Mouse (Mus musculus) testis, adult 2 months (tissue): ENCODE results near the gene Agl. TPM values are rescaled to one million over a fixed set of nuclear protein-coding genes. Genes with fewer than 3 reads are reported as not detected.
A peak's percentile ranks its signal among the peaks of the same experiment; 100 is the strongest.

Experiments used
- H3K27ac ChIP-seq: fragments of 200-500 bp; 2 replicates; pipeline ENCODE4 v1.5.1; 2012; ENCODE audit warnings: low read depth, low read length; ENCODE audit not compliant: control insufficient read depth, insufficient read depth
- H3K27me3 ChIP-seq: fragments of 200-500 bp; 2 replicates; pipeline ENCODE4 v1.6.1; 2012; ENCODE audit warnings: mild to moderate bottlenecking, low read length, moderate library complexity; ENCODE audit not compliant: control insufficient read depth, insufficient read depth
- H3K36me3 ChIP-seq: fragments of 200-500 bp; 2 replicates; pipeline ENCODE4 v1.6.1; 2012; ENCODE audit warnings: mild to moderate bottlenecking, low read length; ENCODE audit not compliant: control insufficient read depth, insufficient read depth
- H3K4me1 ChIP-seq: fragments of 200-500 bp; 2 replicates; pipeline ENCODE4 v1.6.1; 2012; ENCODE audit warnings: low read length; ENCODE audit not compliant: control insufficient read depth, insufficient read depth
- H3K4me3 ChIP-seq: fragments of 200-500 bp; 2 replicates; pipeline ENCODE4 v1.5.1; 2012; ENCODE audit warnings: low read depth, mild to moderate bottlenecking, low read length, moderate library complexity, mixed read lengths; ENCODE audit not compliant: control insufficient read depth
- CTCF ChIP-seq: fragments of 200-500 bp; IDR thresholded peaks from 2 replicates; pipeline ENCODE4 v1.5.1; 2012; ENCODE audit warnings: low read depth, mild to moderate bottlenecking, inconsistent platforms, low read length, moderate library complexity; ENCODE audit not compliant: control insufficient read depth, insufficient read depth, insufficient replicate concordance
- POLR2A ChIP-seq: fragments of 200-500 bp; IDR thresholded peaks from 2 replicates; pipeline ENCODE4 v1.6.1; 2012; ENCODE audit warnings: low read depth, mild to moderate bottlenecking, inconsistent platforms, low read length, moderate library complexity; ENCODE audit not compliant: control insufficient read depth
- polyA plus RNA-seq: library from polyadenylated mRNA; depleted of rRNA; stranded (reverse); fragments of >200 nt; gene quantifications from 2 replicates; pipeline ENCODE4 v1.2.3, GENCODE M21; 2012

Agl gene
- polyA plus RNA-seq, 1 experiment: 3.2 TPM

DNA sequence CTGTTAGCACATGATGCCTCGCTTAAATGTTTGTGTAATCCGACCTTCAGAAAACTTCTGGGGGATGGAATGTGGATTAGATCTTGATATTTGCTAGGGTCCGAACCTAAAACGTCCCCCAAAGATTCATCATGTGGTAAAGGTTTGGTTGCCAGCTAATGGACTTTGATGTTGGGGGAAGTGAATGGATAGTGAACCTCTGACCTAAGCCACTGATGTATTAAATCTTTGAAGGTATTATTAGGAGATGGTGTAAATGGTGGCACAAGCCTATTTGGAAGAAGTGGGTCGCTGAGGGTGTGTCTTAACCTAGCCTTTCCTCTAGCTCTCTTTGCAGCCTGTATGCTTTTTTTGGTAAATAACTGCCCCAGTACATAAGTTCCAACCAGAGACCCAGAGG, 94.9 kb downstream of the Agl start:
- Histone ChIP-seq H3K27me3 (no peaks in the 10 kb centered on the region), H3K4me3 (peak overlapping the region; percentile 96; the same call in 1 of the 2 replicates)
- no peak for TF ChIP-seq POLR2A
- TF ChIP-seq CTCF: no peak

GRCm38 (mm10) chr3:116712436-116712881, 95.5 kb downstream of the Agl start, which contains the start of gene Slc35a3:
Slc35a3 (minus strand) TSS chr3:116712831.
- H3K4me3 ChIP-seq: peak within 1 kb of the TSS; percentile 96
- H3K36me3 ChIP-seq: no peaks in the 10 kb centered on the region
- H3K27ac ChIP-seq: peak within 1 kb of the TSS; percentile 50
- H3K27me3 ChIP-seq: no peaks in the 10 kb centered on the region
- peaks cover 5% of the 10 kb centered on the region for H3K4me1 ChIP-seq
- TF ChIP-seq CTCF: no peak
- no peak for TF ChIP-seq POLR2A

More for the DNA sequence above, 94.9 kb downstream of the Agl start:
- peaks cover 5% of the 10 kb centered on the region for H3K4me1 ChIP-seq
- no peaks in the 10 kb centered on the region for H3K36me3 ChIP-seq
- no peak overlapping the region for H3K27ac ChIP-seq

- Histone ChIP-seq H3K27ac (peak overlapping the region; percentile 50), H3K4me3 (peak overlapping the region; percentile 96), H3K27me3 (no peaks in the 10 kb centered on the region), H3K36me3 (no peaks in the 10 kb centered on the region), H3K4me1 (peaks cover 5% of the 10 kb centered on the region)
- TF ChIP-seq POLR2A: peak; percentile 60; the same call in 1 of the 2 replicates
- TF ChIP-seq CTCF: no peak
These were observed 96.1 kb downstream of the Agl start for GRCm38 (mm10) chr3:116711624-116712435.

- H3K36me3 ChIP-seq: no peaks in the 10 kb centered on the region
These were observed 97.0 kb downstream of the Agl start for GRCm38 (mm10) chr3:116710941-116711340.

GRCm38 (mm10) chr3:116705637-116706204, 102.2 kb downstream of the Agl start:
- H3K27ac ChIP-seq: no peak overlapping the region
- no peaks in the 10 kb centered on the region for H3K36me3 ChIP-seq
- TF ChIP-seq POLR2A: no peak
- TF ChIP-seq CTCF: no peak
- no peak overlapping the region for H3K4me3 ChIP-seq
- no peaks in the 10 kb centered on the region for H3K27me3 ChIP-seq
- no peaks in the 10 kb centered on the region; the same call in 1 of the 2 replicates for H3K4me1 ChIP-seq

More at GRCm38 (mm10) chr3:116710941-116711340, 97.0 kb downstream of the Agl start:
- Histone ChIP-seq H3K27ac (no peak overlapping the region), H3K4me3 (peak overlapping the region; percentile 66), H3K4me1 (peaks cover 5% of the 10 kb centered on the region), H3K27me3 (no peaks in the 10 kb centered on the region)
- TF ChIP-seq CTCF: no peak

DNA sequence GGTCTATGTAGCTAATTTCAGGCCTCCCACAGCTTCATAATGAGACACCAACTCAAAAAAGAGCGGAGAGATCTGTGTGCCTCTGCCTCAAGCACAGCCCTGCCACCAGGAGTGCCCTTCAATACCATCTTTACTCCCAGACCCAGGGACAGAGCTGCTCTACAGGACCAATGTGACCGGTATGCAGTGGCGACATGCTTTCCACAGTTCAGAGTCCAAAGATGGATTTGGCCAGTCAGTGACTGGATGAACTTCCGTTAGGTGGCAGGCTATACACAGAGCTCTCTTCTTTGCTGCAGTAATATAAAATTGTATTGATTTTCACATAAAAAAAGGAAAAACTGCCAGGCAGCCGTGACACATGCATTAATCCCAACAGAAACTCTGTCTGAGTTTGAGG, 104.1 kb downstream of the Agl start:
- Histone ChIP-seq H3K4me1 (no peaks in the 10 kb centered on the region), H3K4me3 (no peak overlapping the region), H3K27me3 (no peaks in the 10 kb centered on the region), H3K27ac (no peak overlapping the region), H3K36me3 (no peaks in the 10 kb centered on the region)
- TF ChIP-seq CTCF: no peak
- no peak for TF ChIP-seq POLR2A

DNA sequence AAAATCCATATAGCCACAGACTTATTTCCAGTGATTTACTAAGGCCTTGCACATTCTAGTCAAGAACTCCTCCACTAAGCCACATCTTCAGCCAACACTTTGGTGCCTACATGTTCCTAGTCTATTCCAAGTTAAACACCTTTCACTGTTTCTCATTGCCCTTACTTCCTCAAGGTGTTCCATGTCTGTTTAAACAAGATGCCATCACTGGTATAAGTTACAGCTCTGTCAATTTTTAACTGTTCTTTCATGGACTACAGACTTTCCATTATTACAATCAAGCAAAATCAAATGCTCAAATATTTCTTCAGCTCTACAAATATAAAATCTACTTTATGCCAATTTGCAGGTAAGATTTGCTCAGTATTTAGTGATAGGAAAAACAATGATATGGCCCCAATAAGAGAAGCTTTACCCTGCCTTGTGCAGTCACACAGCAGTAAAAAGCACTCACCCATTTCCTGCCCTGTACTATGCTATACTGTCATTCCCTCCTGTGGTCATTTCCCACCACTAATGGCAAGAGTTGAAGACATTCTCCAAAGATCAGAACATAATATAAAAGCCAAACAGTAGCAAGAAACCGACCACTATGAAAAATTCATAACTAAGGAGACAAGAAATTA, 105.2 kb downstream of the Agl start:
- Histone ChIP-seq H3K4me3 (no peak overlapping the region), H3K36me3 (no peaks in the 10 kb centered on the region), H3K27ac (no peak overlapping the region), H3K4me1 (no peaks in the 10 kb centered on the region), H3K27me3 (no peaks in the 10 kb centered on the region)
- no peak for TF ChIP-seq CTCF
- no peak for TF ChIP-seq POLR2A
